Mouse (Mus musculus) heart, embryonic 15.5 days (tissue): Measurements from ENCODE around the gene Rad51ap1. TPM values are rescaled to one million over a fixed set of nuclear protein-coding genes. Genes with fewer than 3 reads are reported as not detected.

ENCODE experiments used
- ATAC-seq: fragments of 200-750 bp; cut with Nextera tagmentation; replicated peaks from 2 replicates; pipeline ENCODE4 v1.8.0; 2017; ENCODE audit warnings: low read depth, moderate TSS enrichment; ENCODE audit not compliant: insufficient number of reproducible peaks, insufficient read depth, low FRiP score
- H3K27ac ChIP-seq: fragments of 300-500 bp; sonication (generic); 2 replicates; pipeline ENCODE4 v1.5.1; 2015; ENCODE audit warnings: mild to moderate bottlenecking, inconsistent platforms
- H3K27me3 ChIP-seq: fragments of 300-500 bp; sonication (generic); 2 replicates; pipeline ENCODE4 v1.6.1; 2015; ENCODE audit warnings: inconsistent platforms
- H3K36me3 ChIP-seq: fragments of 300-500 bp; sonication (generic); 2 replicates; pipeline ENCODE4 v1.6.1; 2015; ENCODE audit warnings: mild to moderate bottlenecking, inconsistent platforms
- H3K4me1 ChIP-seq: fragments of 300-500 bp; sonication (generic); replicated peaks from 2 replicates; pipeline ENCODE4 v1.6.1; 2015; ENCODE audit warnings: inconsistent platforms
- H3K4me2 ChIP-seq: fragments of 300-500 bp; sonication (generic); 2 replicates; pipeline ENCODE4 v1.6.1; 2015; ENCODE audit warnings: inconsistent platforms, mild to moderate bottlenecking, moderate library complexity
- H3K4me3 ChIP-seq: fragments of 300-500 bp; sonication (generic); 2 replicates; pipeline ENCODE4 v1.5.1; 2015; ENCODE audit warnings: mild to moderate bottlenecking, inconsistent platforms
- H3K9ac ChIP-seq: fragments of 300-500 bp; sonication (generic); 2 replicates; pipeline ENCODE4 v1.6.1; 2015; ENCODE audit warnings: mild to moderate bottlenecking, inconsistent platforms
- H3K9me3 ChIP-seq: fragments of 300-500 bp; sonication (generic); replicated peaks from 2 replicates; pipeline ENCODE4 v1.6.1; 2016; ENCODE audit warnings: inconsistent platforms
- WGBS: fragments of 180-500 bp; shearing (Covaris S2); methylation state at CpG from one replicate; pipeline ENCODE4 v1.1.7; 2015; ENCODE audit warnings: mixed read lengths; 5-methylcytosine and 5-hydroxymethylcytosine counted together
- polyA plus RNA-seq: library from polyadenylated mRNA; unstranded; fragments of >200 nt; fragmentation: Nextera tagmentation; extraction: Ambion mirVana; gene quantifications from 2 replicates; pipeline ENCODE4 v1.2.1, GENCODE M21; 2015

The Rad51ap1 gene
- polyA plus RNA-seq = 27.7 and 32.9 TPM in 2 replicates

GRCm38 (mm10) chr6:126939487-126940171, at the start of gene Rad51ap1, which contains the start of gene D6Wsu163e:
Gene Rad51ap1, minus strand, starts transcription at chr6:126939587.
Gene D6Wsu163e, plus strand, starts transcription at chr6:126939962.
- H3K4me2 ChIP-seq = peak within 1 kb of the TSS; percentile 94
- H3K36me3 ChIP-seq = peaks cover 14% of the 10 kb centered on the region
- peak; percentile 97 for ATAC-seq
- no peaks in the 10 kb centered on the region for H3K27me3 ChIP-seq
- H3K27ac ChIP-seq = peak within 1 kb of the TSS; percentile 71
- H3K9ac ChIP-seq = peak within 1 kb of the TSS; percentile 71
- H3K9me3 ChIP-seq = no peaks in the 10 kb centered on the region
- H3K4me1 ChIP-seq = peaks cover 25% of the 10 kb centered on the region
- WGBS = under 1% methylated on average over 33 of the region's 33 CpGs
- peak within 1 kb of the TSS; percentile 93 for H3K4me3 ChIP-seq

- Histone ChIP-seq H3K27ac (peak overlapping the region; percentile 32), H3K9ac (no peak overlapping the region), H3K4me2 (no peak overlapping the region), H3K4me3 (no peak overlapping the region), H3K27me3 (no peaks in the 10 kb centered on the region), H3K36me3 (no peaks in the 10 kb centered on the region), H3K9me3 (no peaks in the 10 kb centered on the region), H3K4me1 (peaks cover 5% of the 10 kb centered on the region; the same call in 1 of the 2 replicates)
- no peak for ATAC-seq
- 26% methylated on average over 5 of the region's 5 CpGs for WGBS
These were observed 42.3 kb upstream of the Rad51ap1 start for GRCm38 (mm10) chr6:126981539-126982234.

- Histone ChIP-seq H3K4me2 (peak overlapping the region; percentile 29), H3K4me3 (no peak overlapping the region), H3K27ac (peak overlapping the region; percentile 77), H3K9ac (no peak overlapping the region), H3K4me1 (peaks cover 25% of the 10 kb centered on the region), H3K36me3 (0 out of 2 replicates have a peak, but pooled peaks cover 6% of the 10 kb centered on the region), H3K27me3 (no peaks in the 10 kb centered on the region), H3K9me3 (no peaks in the 10 kb centered on the region)
- WGBS = 46% methylated on average over 14 of the region's 14 CpGs
- ATAC-seq = peak; percentile 60
These were observed 27.0 kb upstream of the Rad51ap1 start for GRCm38 (mm10) chr6:126966241-126967026.

- Histone ChIP-seq H3K9ac (no peak overlapping the region), H3K27me3 (no peaks in the 10 kb centered on the region), H3K36me3 (0 out of 2 replicates have a peak, but pooled peaks cover 6% of the 10 kb centered on the region), H3K9me3 (no peaks in the 10 kb centered on the region), H3K4me1 (peaks cover 26% of the 10 kb centered on the region), H3K4me3 (no peak overlapping the region), H3K27ac (no peak overlapping the region), H3K4me2 (no peak overlapping the region)
- WGBS = 68% methylated on average over 9 of the region's 9 CpGs
- no peak for ATAC-seq
These were observed 24.0 kb upstream of the Rad51ap1 start for GRCm38 (mm10) chr6:126963426-126963825.

- Histone ChIP-seq H3K4me3 (no peak overlapping the region), H3K9ac (no peak overlapping the region), H3K4me1 (peaks cover 26% of the 10 kb centered on the region), H3K27ac (no peak overlapping the region), H3K36me3 (0 out of 2 replicates have a peak, but pooled peaks cover 8% of the 10 kb centered on the region), H3K9me3 (no peaks in the 10 kb centered on the region), H3K4me2 (no peak overlapping the region), H3K27me3 (no peaks in the 10 kb centered on the region)
- ATAC-seq = no peak
- whole genome bisulfite sequencing = 70% methylated on average over 5 of the region's 5 CpGs
These were observed 23.3 kb upstream of the Rad51ap1 start for GRCm38 (mm10) chr6:126962709-126963108.

- no peak overlapping the region for H3K4me2 ChIP-seq
- H3K27me3 ChIP-seq = no peaks in the 10 kb centered on the region
- 52% methylated on average over 8 of the region's 8 CpGs for WGBS
- peaks cover 19% of the 10 kb centered on the region for H3K36me3 ChIP-seq
- ATAC-seq = peak; percentile 73; the same call in 1 of the 2 replicates
- H3K27ac ChIP-seq = peak overlapping the region; percentile 89
- H3K9ac ChIP-seq = no peak overlapping the region
- peaks cover 21% of the 10 kb centered on the region for H3K4me1 ChIP-seq
- no peaks in the 10 kb centered on the region for H3K9me3 ChIP-seq
- no peak overlapping the region for H3K4me3 ChIP-seq
These were observed 22.1 kb upstream of the Rad51ap1 start for GRCm38 (mm10) chr6:126961371-126962018.

GRCm38 (mm10) chr6:126955734-126956133, 16.3 kb upstream of the Rad51ap1 start:
- H3K27me3 ChIP-seq = no peaks in the 10 kb centered on the region
- WGBS = 9% methylated on average over 10 of the region's 10 CpGs
- no peak overlapping the region for H3K27ac ChIP-seq
- H3K9me3 ChIP-seq = no peaks in the 10 kb centered on the region
- no peak overlapping the region for H3K4me2 ChIP-seq
- H3K9ac ChIP-seq = no peak overlapping the region
- ATAC-seq = no peak
- peaks cover 20% of the 10 kb centered on the region for H3K36me3 ChIP-seq
- H3K4me1 ChIP-seq = no peaks in the 10 kb centered on the region
- H3K4me3 ChIP-seq = no peak overlapping the region

- Histone ChIP-seq H3K4me3 (no peak overlapping the region), H3K27me3 (no peaks in the 10 kb centered on the region), H3K27ac (no peak overlapping the region), H3K9me3 (no peaks in the 10 kb centered on the region), H3K4me2 (no peak overlapping the region), H3K36me3 (peaks cover 25% of the 10 kb centered on the region; the same call in 1 of the 2 replicates), H3K9ac (no peak overlapping the region), H3K4me1 (no peaks in the 10 kb centered on the region)
- no peak for ATAC-seq
- 85% methylated on average over 4 of the region's 4 CpGs for WGBS
These were observed 8.9 kb upstream of the Rad51ap1 start for GRCm38 (mm10) chr6:126948336-126948735.

- Histone ChIP-seq H3K36me3 (peaks cover 17% of the 10 kb centered on the region), H3K9me3 (no peaks in the 10 kb centered on the region), H3K27me3 (no peaks in the 10 kb centered on the region), H3K4me2 (peak overlapping the region; percentile 94), H3K27ac (no peak overlapping the region), H3K4me1 (peaks cover 25% of the 10 kb centered on the region), H3K4me3 (peak overlapping the region; percentile 93), H3K9ac (peak overlapping the region; percentile 58; the same call in 1 of the 2 replicates)
- no peak for ATAC-seq
- 4% methylated on average over 5 of the region's 5 CpGs for WGBS
These were observed 1.1 kb upstream of the Rad51ap1 start for GRCm38 (mm10) chr6:126940451-126940850.

GRCm38 (mm10) chr6:126938853-126939486, 417 bp downstream of the Rad51ap1 start:
- peak overlapping the region; percentile 93 for H3K4me3 ChIP-seq
- peak overlapping the region; percentile 94 for H3K4me2 ChIP-seq
- H3K27me3 ChIP-seq = no peaks in the 10 kb centered on the region
- H3K9ac ChIP-seq = peak overlapping the region; percentile 71
- peak overlapping the region; percentile 53 for H3K27ac ChIP-seq
- no peak for ATAC-seq
- WGBS = under 1% methylated on average over 31 of the region's 31 CpGs
- peaks cover 16% of the 10 kb centered on the region for H3K36me3 ChIP-seq
- H3K9me3 ChIP-seq = no peaks in the 10 kb centered on the region
- peaks cover 25% of the 10 kb centered on the region for H3K4me1 ChIP-seq
